Mouse (Mus musculus): ENCODE data around the gene F11r.
"Not testable (repeated sequence)": the region's sequence is repeated elsewhere in the genome, so short reads cannot be mapped to it uniquely, and the experiment has no call there.

The F11r gene

DNA sequence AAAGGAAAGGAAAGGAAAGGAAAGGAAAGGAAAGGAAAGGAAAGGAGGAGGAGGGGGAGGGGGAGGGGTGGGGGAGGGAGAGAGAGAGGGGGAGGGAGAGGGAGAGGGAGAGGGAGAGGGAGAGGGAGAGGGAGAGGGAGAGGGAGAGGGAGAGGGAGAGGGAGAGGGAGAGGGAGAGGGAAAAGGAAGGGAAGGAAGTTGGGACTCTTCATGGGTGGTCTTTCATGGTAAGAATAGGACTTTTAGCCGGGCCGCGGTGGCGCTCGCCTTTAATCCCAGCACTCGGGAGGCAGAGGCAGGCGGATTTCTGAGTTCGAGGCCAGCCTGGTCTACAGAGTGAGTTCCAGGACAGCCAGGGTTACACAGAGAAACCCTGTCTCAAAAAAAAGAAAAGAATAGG is 34.6 kb downstream of the F11r start:
- not testable (repeated sequence) for DNase-seq

DNA sequence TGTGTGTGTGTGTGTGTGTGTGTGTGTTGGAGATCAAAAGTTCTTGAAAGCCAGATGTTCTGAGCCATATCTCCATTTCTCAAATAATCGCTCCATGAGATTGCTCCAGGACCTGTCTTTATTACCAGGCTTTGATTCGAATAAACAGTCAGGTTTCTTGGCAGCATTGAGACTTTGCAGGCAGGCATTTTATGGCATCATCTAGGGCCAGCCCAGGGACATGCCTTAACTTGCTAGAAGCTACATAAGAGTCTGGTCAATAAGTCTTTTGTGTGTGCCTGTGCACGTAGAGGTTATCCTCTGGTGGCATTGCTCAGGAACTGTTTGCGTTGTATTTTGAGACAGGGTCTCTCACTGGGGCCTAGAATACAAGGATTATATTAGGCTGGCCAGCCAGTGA is 36.2 kb downstream of the F11r start:
- no peak for DNase-seq

DNA sequence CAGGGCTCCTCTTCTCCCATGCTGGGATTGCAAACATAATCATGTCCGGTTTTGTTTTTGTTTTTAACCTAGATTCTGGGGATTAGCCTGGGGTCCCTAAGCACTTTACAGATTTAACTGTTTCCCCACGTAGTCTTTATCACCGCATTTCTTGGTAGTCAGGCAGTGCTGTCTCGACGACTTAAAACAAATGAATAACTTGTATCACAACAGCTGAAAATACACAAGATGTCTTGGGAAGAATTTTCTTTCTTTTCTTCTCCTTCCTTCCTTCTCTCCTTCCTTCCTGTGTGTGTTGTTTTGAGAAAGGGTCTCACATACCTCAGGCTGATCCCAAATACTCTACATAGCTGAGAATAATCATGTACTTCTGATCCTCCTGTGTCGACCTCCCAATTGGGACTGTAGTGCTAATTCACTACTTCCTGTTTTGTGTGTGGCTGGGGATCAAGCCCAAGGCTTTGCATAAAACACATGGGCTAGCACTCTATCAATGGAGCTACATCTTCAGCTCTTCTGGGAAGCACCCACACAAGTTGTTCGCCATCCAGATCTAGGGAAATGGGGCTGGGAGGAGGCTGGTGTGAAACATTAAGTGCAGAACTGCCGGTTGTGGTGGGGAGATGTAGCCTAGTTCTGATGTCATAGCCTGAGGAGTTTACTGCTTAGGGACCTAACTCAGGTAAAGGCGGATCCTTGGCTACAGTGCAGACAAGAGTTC is 36.7 kb downstream of the F11r start:
- no peak for DNase-seq

DNA sequence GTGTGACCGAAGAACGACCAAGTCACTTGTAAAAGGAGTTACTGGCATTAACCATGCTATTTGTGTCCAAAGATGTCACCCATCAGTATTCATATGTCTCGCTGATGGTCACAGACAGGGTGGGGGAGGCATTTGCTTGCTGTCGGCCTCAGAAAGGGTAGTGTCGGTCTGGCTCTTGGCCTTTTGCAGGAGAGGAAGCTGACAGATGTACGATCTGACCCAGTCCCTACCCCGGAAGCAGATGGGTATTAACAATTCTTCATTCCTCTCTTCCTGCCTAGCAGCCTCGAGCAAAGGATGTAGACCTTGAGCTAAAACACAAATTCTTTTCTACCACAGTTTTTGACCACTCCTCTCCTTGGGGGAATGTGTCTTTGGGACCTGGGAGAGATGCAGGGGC is 39.8 kb downstream of the F11r start:
- DNase-seq, result no peak

DNA sequence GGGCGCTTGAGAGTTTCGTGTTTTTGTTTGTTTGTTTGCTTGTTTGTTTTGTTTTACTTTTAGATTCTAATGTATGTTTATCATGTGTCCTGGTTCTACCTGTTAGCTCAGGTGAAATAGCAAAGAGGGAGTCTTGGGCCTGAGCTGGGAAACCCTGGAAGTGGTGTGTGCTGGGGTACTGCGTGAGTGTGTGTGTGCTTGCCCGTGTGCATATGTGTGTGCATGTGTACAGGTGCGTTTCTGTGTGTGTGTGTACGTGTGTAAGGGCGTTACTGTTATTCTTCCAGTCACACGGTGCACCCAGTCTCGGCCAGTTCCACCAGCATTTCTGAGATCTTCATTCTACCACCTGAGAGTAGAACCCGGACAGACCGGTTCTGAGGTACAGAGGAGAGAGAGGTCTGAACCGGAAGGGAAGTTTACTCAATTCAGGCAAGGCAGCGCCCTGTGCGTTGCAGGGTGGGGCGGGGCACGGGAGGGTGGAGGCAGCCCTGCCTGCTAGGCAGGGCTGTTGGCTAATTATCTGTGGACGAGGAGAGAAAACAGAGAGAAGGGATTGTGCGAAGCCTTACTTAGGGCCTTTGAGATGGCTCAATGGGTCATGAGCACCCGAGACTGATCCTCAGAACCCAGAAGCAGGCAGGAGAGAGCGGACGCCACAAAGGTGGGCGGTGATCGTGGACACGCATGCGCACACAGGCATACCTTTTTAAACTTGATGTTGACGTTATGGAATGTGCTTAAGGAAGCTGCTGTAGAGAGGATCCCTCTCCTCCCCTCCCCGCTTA is 40.6 kb downstream of the F11r start:
- DNase-seq, result no peak

DNA sequence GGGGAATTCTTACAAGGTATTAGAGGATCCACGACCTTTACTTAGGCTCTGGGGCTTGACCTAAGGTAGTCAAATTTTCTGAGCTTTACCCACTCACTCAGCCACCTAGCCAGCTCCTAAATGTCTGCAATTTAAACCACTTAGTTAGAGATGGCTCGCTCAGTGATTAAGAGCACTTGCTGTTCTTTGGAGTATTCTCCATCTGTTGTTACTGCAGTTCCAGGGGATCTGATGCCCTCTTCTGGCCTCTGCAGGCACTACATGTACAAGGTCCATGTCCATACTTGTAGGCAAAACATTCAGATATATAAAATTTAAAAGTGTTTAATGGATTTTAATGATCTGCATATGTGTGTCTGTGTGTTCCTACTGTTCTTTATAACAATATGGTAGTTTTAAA is 41.6 kb downstream of the F11r start:
- DNase-seq, result peak; percentile 92

DNA sequence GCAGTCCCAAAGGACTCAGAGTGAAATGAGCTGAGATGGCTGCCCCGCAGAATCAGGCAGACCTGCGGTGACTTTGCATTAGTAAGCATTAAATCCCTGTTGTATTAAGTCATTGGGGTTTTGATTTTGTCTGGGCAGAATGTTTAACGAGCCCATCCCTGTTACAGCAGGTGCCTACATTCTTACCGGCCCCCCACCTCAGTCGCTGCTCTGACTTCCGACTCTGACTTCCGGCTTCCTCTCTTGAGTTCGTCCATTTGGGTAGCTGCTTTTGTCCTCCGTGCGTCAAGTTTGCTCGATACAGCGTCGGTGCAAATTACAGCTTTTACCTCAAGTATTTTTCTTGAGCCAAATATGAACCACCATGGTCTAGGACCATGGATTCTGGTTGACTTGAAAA is 56.9 kb downstream of the F11r start:
- DNase-seq, result peak; percentile 53

DNA sequence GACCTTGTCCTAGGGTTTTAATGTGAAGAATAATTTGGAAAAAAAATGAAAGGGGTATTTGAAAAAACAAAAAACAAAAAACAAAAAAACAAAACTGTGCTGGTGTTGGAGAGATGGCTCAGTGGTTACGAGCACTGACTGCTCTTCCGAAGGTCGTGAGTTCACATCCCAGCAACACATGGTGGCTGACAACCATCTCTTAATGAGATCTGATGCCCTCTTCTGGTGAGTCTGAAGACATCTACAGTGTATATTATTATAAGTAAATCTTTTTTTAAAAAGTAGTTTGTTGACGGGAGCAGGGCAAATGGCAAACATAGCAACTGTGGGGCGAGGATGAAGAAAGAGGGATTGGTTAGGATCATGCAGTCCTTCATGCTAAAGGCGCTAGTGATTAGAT is 58.0 kb downstream of the F11r start:
- DNase-seq, result peak; percentile 22

DNA sequence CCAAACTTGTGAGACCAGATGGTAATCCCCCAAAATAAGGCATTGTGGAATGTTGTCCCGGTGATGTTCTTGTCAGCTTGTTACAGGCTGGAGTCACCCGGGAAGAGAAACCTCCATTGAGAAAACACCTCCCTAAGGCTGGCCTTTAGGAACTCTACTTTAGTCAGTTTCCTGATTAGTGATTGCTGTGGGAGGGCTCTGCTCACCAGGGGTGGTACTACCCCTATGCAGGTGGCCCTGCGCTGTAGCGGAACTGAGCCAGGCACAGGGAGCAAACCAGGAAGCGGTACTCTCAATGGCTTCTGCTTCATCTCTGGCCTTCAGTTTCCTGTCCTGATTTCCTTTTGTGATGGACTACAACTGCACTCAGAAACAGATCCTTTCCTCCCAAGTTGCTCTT is 62.5 kb downstream of the F11r start:
- DNase-seq, result peak; percentile 82

DNA sequence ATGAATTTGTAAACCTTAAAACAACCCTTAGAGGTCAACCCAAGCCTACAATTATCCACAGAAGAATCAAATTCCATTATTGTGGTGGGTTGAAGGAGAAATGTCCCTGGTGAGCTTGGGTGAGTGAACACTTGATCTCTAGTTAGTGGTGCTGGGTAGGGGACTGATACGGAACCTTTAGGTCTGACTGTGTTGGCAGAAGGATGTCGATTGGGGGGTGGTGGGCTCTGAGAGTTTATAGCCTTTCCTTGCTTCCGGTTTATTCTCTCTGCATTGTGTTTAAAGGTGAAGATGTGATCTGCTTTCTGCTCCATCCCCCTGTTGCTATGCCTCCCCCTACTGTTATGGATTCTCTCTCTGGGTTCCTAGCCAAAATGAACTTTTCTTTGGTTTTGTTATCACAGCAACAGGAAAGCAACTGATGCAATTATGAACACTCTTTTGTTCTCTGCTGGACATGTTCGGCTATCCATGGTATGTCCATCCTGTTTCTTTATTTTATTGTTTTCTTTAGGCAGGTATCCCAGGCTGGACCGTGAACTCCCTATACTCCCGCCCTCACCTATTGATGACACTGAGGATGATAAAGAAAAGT is 63.8 kb downstream of the F11r start:
- DNase-seq, result peak; percentile 51

DNA sequence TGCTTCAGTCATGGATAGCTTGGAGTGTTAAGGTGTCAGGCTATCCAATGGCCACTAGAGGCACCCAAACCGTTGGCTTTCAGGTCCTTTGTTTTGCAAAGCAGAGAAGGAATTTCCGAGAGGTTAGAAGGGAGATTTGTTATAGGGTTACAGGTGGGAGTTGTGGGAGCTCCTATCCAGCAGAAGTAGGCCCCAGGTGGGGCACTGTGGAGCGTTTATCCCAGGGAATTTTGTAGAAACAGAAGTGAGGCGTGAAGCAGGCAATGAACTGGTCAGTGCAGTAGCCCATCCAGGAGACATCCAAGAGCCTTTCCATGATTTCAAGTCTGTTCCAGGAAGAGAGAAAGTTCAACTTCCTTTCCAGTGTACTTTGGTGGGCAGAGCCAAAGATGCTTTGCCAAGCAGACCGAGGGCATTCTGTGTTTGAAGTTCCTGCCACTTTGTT is 64.3 kb downstream of the F11r start:
- DNase-seq, result peak; percentile 86

DNA sequence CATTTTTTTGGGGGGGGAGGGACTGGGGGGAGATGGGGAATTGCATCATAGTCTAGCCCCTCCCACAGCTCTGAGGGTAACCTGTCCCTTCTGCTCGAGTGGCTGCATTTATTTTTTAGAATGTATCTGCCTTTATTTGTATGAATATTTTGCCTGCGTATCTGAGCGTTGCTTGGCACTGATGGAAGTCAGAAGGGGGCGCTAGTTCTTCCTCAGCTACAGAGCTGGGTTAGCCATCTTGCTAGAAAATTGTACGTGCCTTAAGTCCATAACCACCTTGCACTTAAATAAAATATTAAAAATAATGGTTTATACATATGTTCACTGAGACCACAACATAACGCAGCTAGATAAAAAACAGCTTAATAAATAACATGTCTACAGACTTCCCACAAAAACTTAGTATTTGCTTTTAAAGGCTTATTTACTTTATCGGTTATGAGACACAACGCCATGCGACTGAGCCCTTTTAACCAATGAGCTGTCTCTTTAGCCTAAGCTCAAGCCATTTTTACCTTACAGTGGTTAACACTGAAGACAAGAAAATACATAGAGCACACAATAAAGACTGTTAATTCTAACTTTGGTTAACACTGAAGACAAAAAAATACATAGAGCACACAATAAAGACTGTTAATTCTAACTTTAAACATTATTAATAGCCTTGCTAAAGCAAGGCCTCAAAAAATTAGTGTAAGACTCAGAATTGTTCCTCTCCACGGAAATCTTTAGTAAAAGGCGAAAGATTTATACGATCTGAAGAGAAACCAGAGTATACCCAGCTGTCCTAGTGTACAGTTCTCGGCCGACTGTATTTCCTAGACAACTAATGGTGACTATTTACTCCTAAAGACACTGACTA is 65.3 kb downstream of the F11r start:
- peak; percentile 92 for DNase-seq

DNA sequence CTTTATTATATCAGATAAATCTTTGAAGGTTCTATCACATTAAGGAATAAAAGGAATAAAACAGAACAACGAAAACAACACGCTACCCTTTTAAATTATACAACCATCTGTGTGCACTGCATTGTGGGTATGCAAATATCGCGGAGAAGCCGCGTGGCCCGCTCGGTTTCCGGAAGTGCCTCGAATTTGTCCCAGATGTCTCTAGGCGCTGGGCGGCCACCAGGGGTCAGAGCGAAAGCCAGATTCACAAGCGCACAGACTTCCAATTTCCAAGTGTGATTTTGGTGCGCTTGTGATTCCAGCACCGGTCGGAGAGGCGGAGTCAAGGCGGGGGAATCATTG is 65.9 kb downstream of the F11r start, which contains the start of gene Alyref2:
Alyref2 (plus strand) TSS at position 229 of the 342 bp plus-strand sequence.
- peak; percentile 99 for DNase-seq

DNA sequence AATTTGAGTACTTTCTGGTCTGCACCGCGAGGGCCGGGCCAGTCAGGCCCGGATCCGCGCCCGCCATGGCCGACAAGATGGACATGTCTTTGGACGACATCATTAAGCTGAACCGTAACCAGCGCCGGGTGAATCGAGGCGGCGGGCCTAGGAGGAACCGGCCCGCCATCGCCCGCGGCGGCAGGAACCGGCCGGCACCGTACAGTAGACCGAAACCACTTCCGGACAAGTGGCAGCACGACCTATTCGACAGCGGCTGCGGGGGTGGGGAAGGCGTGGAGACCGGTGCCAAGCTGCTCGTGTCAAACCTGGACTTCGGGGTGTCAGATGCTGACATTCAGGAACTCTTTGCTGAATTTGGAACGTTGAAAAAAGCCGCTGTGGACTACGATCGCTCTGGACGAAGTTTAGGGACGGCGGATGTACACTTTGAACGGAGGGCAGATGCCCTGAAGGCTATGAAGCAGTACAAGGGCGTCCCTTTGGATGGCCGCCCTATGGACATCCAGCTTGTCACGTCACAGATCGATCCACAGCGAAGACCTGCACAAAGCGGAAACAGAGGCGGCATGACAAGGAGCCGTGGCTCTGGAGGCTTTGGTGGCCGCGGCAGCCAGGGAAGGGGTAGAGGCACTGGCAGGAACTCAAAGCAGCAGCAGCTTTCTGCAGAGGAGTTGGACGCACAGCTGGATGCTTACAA is 66.4 kb downstream of the F11r start:
- DNase-seq, result peak; percentile 97

DNA sequence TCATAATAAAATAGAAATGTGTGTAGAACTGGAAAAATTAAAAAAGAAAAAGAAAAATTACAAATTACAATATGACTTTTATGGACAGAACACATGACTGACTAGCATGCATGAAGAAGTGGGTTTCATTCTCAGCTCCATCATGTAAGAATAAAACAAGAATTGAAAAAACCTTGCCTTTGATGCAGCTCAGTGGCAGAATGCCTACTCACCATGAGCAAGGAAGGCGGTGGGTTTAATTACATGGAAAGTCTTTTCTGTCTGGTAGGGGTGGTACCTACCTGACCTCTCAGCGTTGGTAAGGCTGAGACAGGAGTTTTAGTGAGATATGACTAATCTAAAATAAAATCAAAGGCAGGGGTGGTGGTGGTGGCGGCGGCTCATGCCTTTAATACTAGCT is 67.3 kb downstream of the F11r start:
- peak; percentile 70 for DNase-seq

DNA sequence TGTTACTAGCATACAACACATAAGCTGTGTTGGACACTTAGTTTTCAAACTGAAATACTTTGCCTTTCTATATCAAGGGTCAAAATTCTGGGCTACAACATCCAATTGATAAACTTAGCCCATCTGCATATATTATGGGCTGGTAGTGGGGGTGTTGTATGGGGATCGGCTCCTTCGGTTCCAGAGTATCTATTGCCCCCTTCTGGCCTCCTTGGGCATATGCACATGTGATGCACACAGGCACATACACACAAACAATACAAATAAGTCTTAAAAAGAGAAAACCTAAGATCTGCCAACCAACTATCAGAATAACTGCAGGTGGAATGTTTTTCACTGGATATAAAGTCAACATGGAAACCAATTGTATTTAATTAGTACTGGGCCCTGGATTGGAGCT is 75.9 kb downstream of the F11r start:
- no peak for DNase-seq

DNA sequence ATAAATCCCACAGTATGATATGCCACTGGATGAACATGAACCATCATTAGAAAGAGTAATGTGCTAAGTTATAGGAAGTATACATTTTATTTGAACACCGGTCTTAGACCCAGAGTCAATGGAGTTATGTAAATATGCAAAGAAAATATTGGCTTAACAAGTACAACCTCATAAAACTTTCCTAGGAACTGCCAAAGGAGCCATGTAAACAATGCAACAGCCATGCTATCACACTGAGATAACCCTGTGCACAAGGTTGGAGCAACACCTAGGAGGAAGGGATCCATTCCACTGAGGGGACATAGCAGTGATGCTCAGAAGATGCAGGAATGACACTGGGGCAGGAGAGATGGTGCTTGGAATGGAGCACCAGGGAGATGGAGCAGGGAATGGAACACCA is 76.4 kb downstream of the F11r start:
- no peak for DNase-seq

Measured in heart, adult 11 months (tissue).